Mouse (Mus musculus) cerebellum, adult 11 months (tissue): ENCODE results near the gene Plgrkt.
"Not testable (repeated sequence)": the region's sequence is repeated elsewhere in the genome, so short reads cannot be mapped to it uniquely, and the experiment has no call there.

Source experiments
- DNase-seq: peaks from one replicate; pipeline ENCODE4 v3.0.0; 2022

The Plgrkt gene

DNA sequence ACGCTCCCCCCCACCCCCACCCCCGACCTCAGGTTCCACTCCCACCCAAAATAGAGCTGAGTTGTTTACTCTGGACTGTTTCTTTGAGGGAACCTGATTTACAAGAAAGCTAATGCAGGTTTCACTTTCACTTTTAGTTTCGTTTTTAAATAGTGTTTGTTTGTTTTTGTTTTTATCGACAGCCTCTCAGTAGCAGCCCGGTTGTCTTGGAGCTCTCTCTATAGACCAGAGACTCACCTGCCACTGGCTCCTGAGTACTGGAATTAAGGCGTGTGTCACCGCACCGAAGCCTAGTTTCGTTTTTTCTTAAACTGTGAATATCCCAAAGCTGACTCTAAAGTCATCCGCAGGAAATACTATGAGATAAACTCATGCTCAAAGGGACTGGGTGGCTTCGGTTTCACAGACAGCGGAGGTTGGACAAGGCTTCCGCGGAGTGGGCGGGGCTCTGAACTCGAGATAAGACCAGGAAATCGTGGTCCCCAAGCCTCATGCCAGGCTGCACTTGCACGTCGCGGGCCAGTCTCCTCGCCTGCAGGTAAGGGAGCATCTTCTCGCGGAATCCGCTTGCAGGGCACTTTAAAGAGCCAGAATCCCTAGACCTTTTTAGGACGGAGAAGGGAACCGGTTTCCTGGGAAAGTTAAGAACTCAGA is at the start of gene Plgrkt, which contains the start of gene Cd274:
Plgrkt (minus strand) TSS at position 422 of the 654 bp plus-strand sequence.
Cd274 (plus strand) TSS at position 487 of the 654 bp plus-strand sequence.
- DNase-seq: peak; percentile 35

DNA sequence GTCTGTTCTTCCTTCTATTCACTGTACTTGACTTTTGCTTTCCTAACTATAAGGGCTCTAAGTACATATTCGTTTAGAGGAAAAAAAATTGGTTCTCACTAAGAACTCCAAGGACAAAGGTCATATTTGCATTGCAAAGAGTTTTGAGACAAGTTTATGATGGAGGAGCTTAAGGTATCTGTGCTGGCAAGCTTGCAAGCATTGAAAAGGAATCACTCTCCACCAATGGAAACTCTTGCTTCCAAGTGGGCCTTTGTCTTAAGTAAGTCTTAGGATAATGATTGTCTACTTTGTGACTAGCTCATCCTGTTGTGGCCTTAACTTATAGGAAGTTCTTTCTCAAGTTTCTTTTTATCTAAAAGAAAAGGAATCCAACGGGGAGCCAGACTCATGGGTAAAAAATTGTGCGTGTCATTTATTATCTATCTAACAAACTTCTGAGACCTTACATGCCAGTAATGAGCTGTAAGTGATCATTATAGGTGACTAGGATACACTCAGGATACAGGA is 49.3 kb upstream of the Plgrkt start:
- DNase-seq: no peak

DNA sequence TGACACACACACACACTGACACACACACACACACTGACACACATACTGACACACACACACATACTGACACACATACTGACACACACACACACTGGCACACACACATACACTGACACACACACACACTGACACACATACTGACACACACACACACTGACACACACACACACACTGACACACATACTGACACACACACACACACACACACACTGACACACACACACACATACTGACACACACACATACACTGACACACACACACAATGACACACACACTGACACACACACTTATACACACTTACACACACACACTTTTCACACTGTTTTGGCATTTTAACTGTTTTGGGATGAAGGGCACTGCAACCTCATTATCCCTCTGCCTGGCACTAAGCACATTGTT is 47.7 kb upstream of the Plgrkt start:
- DNase-seq: not testable (repeated sequence)

DNA sequence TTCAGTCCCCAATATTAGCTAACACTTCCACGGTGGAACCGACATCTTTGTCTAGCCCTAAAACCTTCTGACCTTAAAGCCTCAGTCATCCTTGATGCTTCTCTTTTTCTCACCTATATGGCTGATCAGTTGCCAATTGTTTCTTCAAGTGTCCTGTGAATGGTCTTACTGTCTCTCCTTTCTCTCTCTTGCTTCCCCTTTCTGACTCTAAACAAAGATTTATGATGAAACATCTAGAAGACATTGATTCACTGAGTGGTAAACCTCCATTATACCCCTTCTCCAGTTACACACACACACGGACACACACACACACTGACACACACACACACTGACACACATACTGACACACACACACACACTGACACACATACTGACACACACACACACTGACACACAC is 47.3 kb upstream of the Plgrkt start:
- DNase-seq: no peak

DNA sequence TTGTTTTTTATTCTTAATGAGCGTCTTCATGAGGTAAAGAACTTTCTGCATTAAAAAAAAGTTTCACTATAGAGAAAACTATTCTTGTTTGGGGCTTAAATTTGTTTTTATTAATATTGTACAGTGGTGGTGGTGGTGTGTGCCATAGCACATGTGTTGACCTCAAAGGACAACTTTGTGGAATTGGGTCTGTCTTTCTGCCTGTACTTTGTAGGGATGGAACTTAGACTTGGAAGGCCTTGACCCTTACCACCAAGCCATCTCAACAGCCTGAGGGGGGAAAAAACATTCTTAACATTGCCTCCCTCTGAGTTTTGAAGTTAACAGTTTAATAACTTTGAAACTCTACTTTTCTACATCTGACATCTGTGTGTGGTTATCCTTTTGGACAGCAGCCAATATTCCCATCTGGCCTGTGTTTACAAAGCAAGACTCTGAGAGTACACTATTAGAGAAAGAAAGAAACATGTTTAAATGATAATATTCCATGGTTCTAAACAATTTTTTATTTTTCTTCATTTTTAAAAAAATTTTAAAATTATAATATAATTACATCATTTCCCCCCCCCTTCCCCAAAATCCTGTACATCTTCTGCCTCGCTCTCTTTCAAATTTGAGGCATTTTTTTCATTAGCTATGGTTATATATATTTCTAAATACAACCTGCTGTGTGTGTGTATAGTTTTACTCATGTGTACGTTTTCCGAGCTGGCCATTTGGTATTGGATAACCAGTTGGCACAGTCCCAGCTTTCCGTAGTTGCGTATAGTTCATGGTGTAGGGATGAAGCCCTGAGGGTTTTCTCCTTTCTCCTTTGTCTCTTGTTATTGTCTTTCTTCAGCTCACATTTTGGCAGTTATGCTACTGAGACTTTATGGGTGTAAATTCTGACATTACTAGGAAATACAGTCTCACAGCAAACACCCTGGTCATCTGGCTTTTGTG is 45.6 kb upstream of the Plgrkt start:
- DNase-seq: no peak

DNA sequence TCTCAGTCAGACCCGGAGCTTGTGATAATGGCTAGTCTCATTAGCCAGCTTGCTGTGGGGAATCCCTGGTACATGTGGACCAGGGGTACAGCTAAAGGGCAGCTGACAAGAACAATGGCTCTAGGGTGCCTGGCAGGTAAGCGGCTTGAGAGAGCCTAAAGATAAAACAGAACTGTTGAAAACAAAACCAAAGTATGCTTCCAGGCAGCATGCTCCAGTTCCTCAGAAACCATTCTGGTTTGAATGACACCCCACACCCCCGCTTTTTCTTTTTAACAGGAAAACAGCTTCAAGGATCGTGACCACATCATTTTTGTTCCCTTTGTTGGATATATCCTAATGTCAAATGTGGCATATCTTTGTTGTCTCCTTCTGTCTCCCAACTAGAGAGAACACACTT is 43.4 kb upstream of the Plgrkt start, which contains the start of gene Pdcd1lg2:
Pdcd1lg2 (plus strand) TSS at position 301 of the 400 bp plus-strand sequence.
- no peak for DNase-seq

DNA sequence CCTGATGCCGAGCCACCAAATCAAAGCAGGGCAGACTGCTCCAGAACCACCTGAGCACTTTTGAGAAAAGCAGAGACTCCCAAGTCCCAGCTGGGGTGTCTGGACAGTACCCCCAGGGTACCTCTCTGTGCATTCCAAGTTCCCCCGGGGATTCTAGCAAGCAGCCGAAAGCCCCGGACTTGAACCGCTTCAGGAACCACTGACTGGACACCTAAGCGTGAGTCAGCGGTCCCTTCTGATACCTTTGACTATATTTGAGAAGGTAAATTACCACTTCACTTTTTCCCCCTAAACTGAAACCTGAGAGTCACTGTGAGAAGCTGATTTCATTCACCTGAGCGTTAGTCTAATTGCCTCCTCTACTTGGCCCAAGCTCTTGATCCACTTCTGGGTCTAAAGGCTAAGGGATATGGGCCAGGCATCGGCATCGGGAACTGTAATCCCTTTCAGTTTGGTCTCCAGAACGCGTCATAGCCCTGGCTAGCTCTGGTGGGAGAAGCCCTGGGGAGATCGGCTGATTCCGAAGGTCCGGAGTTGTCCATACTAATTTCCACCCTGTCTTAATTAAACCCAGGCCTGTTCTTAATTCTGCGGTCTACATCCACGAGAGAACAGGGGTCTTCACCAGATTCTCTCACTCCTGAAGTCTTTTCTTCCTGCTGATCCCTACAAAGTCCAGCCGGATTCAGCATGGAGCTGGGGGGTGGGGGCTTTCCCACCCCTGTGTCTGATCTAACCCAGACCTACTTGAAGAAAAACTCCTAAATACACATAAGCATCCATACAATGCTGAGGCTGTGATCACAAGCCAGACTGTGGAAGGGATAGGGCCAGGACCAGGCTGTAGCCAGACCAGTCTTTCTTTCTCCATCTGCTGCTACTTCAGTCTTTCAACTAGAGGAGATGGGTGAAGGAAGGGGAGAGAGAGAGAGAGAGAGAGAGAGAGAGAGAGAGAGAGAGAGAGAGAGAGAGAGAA is 39.1 kb upstream of the Plgrkt start:
- no peak for DNase-seq

DNA sequence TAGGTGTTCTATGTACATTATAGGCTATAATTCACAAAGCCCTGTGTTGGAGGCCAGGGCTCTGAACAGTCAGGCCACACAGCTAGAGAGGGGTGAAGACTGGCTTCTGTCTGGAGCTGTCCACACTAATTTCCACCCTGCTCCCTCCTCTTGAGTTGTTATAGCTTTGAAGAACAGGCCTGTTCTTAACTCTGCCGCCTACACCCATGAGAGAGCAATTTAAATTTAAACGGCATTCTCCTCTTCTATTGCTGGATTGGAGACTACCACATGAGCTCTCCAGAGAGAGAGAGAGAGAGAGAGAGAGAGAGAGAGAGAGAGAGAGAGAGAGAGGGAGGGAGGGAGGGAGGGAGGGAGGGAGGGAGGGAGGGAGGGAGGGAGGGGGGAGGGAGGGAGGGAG is 38.2 kb upstream of the Plgrkt start:
- DNase-seq: no peak

DNA sequence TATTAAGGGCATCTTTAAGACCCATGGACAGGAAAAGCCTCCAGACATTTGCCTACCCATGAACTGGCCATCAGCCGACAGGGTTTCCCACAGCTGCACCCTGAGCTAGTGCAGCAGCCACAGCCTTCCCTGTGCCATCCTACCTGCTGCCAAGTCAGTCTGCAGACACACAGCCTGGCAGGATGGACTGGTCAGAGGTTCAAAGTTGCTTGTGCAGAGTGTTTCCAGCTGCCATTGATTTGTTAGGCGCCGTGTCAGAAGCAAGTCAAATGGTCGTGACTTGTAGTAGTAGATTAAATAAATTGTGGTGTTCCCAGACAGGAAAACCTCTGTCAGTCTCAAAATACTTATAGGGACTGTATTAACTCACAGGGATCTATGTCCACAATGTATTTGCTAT is 36.1 kb upstream of the Plgrkt start:
- no peak for DNase-seq

DNA sequence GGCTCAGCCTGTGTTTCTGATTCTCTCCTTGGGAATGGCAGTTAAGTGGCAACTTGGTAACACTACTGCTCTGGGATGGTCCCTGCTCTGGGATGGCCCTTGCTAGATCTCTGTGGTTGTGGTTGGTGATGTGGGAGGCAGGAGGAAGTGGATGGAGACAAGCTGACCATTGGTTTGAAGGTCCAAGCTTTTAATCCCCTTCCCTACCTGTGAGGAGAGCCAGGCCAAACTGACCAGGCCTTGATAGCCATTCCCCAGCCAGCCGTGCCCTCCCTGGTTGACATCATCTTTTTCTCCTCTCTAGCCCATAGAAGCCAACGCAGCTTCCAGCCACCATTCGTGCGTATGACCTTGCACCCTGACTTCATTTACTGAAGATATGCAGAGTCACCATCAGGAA is 35.4 kb upstream of the Plgrkt start:
- no peak for DNase-seq

DNA sequence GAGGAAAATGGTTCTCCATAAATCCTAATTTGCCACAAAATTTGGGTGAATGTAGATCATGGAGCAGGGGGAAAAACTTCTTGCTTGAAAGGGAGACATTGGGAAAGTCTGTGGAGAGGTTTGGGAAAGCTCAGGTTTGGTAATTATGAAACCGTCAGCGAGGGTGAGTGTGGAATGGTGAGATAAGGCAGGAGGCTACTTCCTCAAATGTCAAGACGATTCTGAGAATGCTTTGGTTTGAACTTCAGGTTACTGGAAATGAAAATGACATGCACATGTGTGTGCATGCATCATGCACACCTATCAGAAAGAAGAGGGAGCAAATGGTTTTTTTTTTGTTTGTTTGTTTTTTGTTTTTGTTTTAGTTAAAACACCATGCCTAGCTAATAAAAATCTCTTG is 33.3 kb upstream of the Plgrkt start:
- DNase-seq: no peak

DNA sequence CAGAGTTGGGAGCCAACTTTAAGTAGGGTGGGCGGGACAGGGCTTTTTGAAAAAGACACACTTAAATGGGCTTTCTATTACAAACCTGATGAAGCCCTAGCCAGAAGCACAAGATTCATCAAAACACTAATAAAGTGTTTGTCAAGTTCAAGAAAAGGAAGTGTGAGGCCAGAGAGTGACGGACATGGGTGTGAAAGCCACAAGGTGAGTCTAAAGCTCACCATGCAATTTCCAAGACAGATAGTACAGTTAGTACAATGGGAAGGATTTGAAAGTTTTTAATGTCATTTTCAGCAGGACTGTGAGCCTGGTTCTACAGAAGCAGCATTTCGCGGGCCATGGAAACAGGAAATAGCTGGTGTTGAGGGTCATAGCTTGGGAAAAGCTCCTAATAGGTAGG is 32.6 kb upstream of the Plgrkt start:
- DNase-seq: no peak

DNA sequence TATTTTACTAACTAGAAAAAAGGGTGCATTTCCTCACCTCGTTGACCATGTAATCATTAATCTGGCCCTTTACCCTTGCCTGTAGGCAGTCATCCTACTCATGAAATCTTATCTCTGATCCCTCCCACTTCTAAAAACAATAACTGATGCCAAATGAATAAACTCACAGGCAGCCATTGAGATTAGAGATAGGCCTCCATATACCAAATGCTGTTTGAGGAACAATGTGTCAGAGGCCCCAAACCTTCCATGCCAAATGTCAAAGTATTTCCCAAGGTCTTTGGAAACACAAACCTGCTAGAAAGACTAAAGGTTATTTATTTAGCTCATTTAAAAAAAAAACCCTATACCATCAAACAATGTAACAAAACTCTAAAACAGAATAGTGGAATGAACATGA is 29.2 kb upstream of the Plgrkt start:
- DNase-seq: no peak

DNA sequence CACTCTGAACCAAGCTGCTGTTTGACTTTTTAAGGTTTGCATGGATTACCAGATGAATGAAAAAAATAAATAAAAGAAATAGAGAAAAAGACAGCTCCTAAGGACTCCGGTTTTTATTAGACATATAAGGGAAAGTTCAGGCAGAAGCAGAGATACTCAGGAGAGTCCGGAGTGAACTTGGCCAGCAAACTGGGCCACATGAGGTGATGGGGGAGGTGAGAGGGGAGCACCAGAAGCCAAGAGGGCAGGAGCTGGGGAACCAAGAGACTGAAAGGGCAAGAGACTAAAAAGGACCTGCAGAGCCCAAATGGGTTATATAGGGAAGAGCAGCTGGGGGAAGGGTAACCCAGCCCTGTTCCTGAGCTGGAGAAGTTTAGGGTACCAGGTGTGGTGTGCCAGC is 27.5 kb upstream of the Plgrkt start:
- no peak for DNase-seq

DNA sequence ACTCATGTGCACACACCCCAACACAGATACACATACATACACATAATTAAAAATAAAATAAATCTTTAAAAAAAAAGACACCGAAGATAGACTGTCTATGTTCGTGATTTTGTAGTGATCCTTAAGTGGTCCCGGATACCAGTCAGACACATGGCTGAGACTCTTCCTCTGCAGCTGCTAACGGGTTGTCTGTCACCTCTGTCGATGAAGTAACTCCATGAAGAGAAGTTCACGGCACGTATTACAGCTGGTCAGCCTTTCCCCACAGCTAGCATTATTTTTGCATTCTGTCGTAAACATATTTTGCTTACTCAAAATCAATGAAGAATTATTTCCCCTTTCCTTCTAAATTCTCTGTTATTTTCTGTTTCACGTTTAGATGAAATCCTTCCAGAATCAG is 26.1 kb upstream of the Plgrkt start:
- DNase-seq: no peak

DNA sequence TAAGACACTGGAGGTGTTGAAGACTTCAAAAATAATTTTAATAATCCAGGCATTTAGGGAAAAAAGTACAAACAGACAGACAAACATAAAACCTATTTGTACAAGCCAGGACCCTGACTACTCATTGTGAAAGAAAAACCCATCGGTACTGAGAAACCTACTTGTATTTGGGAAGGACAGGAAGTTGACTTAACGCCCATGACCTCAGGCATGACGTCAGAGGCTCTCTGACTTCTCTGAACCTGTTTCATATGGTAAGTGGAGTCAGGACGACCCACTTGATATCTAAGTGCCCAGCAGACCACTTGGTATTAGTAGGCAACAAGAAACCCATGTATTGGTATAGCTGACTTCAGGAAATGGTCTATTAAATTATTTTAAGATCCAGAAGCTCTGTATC is 24.1 kb upstream of the Plgrkt start:
- no peak for DNase-seq

DNA sequence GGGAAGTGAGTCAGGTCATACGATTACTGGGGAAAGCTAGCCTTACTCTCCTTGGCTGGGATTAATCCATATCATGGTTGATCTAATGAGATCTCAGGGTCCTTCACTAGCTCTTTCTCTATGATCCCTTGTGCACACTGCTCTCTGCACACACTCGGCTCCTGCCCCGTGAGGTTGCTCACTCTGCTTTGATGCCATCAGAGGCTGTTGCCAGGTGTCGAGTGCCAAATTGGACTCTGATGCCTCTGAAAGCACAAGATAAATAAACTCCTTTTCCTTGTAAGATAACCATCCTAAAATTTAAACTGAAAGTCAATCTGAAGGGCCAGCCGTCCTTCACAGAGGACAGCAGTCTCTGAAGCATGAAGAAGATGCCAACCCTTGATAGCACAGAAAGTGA is 23.3 kb upstream of the Plgrkt start:
- no peak for DNase-seq

DNA sequence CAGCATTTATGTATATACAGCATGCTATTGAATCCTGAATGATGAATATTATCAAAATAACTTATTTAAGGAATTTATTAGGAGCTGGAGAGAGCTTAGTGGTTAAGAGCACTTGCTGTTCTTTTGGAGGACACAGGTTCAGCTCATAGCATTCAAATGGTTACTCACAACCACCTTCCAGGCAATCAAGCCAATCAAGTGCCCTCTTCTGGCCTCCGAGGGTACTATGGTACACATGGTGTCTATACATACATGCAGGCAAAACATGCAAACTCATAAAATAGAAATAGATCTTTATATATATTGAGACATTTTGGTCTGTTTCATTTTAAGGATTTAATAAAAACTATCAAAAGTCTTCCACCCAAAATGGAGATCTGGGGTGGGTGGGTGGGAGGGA is 21.6 kb upstream of the Plgrkt start:
- DNase-seq: no peak

DNA sequence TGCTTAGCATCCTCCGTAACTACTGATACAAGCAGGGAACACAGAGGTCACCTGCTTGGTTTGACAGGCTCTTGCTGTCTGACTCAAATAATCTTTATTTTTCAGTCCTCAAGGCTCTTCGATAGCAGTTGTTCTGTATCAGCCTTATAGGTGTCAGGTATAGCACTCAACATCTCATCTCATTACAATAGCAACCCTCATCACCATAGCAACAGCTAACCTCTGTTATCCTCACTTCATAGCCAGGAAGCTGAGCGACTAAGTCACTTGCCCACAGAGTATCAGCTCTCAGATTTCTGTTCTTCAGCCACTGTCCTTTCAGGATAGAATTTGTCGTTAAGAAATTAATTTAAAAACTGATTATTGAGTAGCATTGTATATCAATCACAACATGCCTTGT is 18.6 kb upstream of the Plgrkt start:
- DNase-seq: no peak

DNA sequence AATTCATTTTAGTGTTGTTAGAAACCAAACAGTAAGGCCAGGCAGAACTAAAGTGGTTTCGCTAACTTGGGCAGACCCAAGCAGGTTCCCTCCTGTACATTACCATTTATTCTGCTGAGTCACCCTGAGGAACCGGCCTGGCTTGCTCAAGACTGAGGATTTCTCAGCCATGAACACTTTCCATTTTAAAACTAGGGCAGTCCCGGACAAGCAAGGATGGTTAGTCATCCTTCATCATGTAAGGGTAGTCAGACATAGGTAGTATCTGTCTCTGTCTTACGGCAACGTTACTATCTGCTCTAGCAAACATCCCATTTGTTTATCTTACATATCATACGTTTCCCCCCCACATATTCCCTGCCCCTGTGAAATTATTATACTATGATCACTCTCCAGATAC is 17.8 kb upstream of the Plgrkt start:
- DNase-seq: no peak

DNA sequence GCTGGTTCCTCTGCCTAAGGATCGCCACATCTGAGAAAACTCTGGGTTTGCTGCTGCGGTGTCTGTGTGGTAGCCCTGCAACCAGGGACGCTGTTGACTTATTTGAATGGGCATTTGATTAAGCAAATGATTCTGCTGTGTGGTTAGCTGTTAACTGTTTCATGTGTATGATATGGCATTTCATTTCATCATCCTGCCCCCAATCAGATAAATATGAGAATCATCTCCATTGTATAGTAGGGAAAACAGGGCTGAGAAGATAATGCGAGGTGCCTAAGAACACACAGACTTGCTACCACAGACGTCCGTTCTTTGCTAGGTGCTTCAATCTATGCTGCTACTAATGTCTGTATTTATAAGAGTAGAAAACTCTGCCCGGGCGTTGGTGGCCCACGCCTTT is 17.2 kb upstream of the Plgrkt start:
- no peak for DNase-seq

DNA sequence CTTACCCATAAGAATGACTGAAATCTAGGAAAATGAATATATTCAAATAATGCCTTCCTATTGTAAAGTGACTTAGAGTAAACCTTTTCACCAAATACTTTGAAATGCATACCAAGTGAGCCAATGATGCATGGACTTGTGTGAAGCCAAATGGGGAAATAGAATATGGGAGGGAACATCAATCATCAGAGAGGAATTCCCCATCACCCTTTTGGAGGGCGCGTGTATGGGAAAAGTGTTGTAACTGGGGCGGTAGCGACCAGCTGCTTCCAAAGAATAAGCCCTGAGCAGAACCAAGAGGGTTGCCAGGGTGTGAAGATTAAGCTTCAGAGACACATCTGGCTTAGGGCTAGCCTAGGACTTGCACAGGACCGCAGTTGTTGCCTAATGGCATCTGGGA is 16.2 kb upstream of the Plgrkt start:
- DNase-seq: no peak
